Mouse (Mus musculus) cortical plate, adult 2 months (tissue): ENCODE measurements around the gene Nfya.

Source experiments
- CTCF ChIP-seq: fragments of 200-500 bp; IDR thresholded peaks from 2 replicates; pipeline ENCODE4 v1.5.1; 2011; ENCODE audit warnings: mild to moderate bottlenecking, control low read depth, low read length; ENCODE audit not compliant: insufficient read depth; ENCODE audit errors: extremely low read depth
- POLR2A ChIP-seq: fragments of 200-500 bp; IDR thresholded peaks from 2 replicates; pipeline ENCODE4 v1.6.1; 2011; ENCODE audit warnings: mild to moderate bottlenecking, low read length, control low read depth; ENCODE audit not compliant: insufficient read depth; ENCODE audit errors: extremely low read depth

GRCm38 (mm10) chr17:48343065-48343464 lies 66.6 kb downstream of the Nfya start:
- no peak for TF ChIP-seq CTCF
- TF ChIP-seq POLR2A, result no peak
